Mouse (Mus musculus): ENCODE data around the gene Map6d1. TPM values are rescaled to one million over a fixed set of nuclear protein-coding genes. Genes with fewer than 3 reads are reported as not detected.

Map6d1 gene
- polyA plus RNA-seq (2011; ENCODE audit: insufficient read depth, insufficient read length, low replicate concordance, missing spikeins), result not detected in 2 replicates

DNA sequence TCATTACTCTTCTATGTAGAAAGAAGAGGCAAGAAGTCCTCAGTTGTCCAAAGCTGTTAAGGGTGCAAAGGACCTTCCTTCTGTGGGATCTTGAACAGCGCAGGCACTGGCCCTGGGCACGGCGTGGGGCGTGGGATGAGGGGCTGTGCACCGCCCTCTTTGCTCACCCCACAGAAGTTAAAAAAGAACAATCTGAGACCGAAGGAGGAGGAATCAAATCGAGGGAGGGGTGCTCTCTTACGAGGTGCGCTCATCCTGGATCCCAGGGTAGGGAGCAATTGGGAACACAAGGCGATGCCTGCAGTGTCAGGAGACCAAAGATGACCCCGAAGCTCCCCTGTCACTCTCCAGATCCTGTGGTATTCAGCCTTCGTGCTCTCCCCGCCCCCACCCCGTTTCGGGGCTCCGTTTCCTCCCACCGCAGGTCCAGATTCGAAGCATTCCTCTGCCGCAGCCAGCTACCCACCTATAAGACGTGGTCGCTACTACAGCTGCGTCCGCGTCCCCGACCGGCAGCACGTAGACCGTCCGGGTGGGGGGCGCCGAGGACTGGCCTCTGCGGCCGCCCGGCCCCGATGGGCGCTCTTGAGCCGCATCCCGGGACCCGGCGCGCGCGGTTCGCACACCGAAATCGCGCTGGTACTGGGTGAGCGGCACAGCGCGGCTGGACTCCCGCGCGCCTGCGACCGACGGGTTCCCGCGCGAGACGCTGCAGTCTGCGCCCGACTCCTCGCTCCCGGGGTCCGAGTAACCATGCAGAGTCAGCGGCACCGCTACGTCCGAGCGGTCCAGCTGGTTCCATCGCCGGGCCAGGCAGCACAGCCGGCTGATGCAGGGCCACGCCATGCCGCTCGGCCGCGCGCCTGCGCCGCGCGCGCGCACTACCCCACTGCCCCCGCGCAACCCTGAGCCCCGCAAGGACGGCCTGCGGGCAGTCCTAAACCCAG lies at the start of gene Map6d1:
Gene Map6d1, minus strand, starts transcription at position 891 of the 947 bp plus-strand sequence.
- no peak within 1 kb of the TSS for H3K27ac ChIP-seq (ENCODE audit: control insufficient read depth, insufficient read depth, low read depth, low read length, poor library complexity)
- 2% methylated on average over 90 of the region's 90 CpGs for WGBS
- peak within 1 kb of the TSS; percentile 32 for H3K4me3 ChIP-seq (replicated peaks; ENCODE audit: control insufficient read depth, low read depth, low read length)
- no peaks in the 10 kb centered on the region; the same call in 1 of the 2 replicates for H3K4me1 ChIP-seq (ENCODE audit: control insufficient read depth, insufficient read depth, low read length)
- TF ChIP-seq CTCF (IDR thresholded peaks at IDR 0.05; ENCODE audit: control insufficient read depth, insufficient read depth, low read length), result no peak
- no peak; the same call in 1 of the 2 replicates for TF ChIP-seq POLR2A (IDR thresholded peaks at IDR 0.05; ENCODE audit: borderline replicate concordance, control insufficient read depth, low read depth, low read length)

DNA sequence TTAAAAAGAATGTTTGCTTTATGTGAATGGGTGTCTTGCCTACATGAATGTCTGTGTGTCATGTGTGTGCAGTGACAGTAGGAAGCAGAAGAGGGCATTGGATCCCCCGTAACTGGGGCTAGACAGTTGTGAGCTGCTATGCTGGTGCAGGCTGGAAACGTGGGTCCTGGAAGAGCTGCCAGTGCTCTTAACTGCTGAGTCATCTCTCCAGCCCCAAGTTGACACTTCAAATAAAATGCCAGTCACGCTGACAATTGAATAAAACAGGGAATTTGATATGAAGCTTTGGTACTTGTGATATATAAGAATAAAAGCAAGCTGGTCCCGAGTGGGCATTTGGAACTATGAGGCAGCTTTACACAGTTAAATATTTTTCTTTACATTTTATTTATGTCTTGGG lies 39.1 kb upstream of the Map6d1 start:
- TF ChIP-seq CTCF (IDR thresholded peaks at IDR 0.05; ENCODE audit: control insufficient read depth, insufficient read depth, low read length) (no peak), POLR2A (IDR thresholded peaks at IDR 0.05; ENCODE audit: borderline replicate concordance, control insufficient read depth, low read depth, low read length) (no peak)
- no peak overlapping the region for H3K4me3 ChIP-seq (replicated peaks; ENCODE audit: control insufficient read depth, low read depth, low read length)
- WGBS, result 57% methylated on average over 4 of the region's 4 CpGs
- H3K4me1 ChIP-seq (ENCODE audit: control insufficient read depth, insufficient read depth, low read length), result no peaks in the 10 kb centered on the region
- H3K27ac ChIP-seq (ENCODE audit: control insufficient read depth, insufficient read depth, low read depth, low read length, poor library complexity), result no peak overlapping the region

DNA sequence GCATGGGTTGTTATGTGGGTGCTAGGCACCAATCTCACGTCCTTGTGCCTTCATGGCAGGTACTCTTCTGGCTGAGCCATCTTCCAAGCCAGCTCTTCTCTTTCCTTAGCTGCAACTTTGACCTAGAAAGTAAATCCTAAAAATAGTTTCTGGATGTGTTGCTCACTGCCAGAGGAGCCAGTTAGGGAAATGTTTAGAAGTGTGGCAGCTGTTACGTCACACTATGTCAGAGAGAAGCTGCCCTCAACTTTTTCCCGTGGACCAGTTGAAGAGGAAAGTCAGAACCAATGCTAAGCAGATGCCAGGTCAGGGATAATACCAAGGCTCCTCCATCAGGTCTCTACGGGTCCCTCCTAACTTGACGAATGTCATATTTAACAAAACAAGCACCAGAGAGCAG lies 38.2 kb upstream of the Map6d1 start:
- no peak overlapping the region for H3K27ac ChIP-seq (ENCODE audit: control insufficient read depth, insufficient read depth, low read depth, low read length, poor library complexity)
- no peak for TF ChIP-seq CTCF (IDR thresholded peaks at IDR 0.05; ENCODE audit: control insufficient read depth, insufficient read depth, low read length)
- TF ChIP-seq POLR2A (IDR thresholded peaks at IDR 0.05; ENCODE audit: borderline replicate concordance, control insufficient read depth, low read depth, low read length), result no peak
- no peak overlapping the region for H3K4me3 ChIP-seq (replicated peaks; ENCODE audit: control insufficient read depth, low read depth, low read length)
- 73% methylated on average over 5 of the region's 5 CpGs for WGBS
- H3K4me1 ChIP-seq (ENCODE audit: control insufficient read depth, insufficient read depth, low read length), result no peaks in the 10 kb centered on the region

DNA sequence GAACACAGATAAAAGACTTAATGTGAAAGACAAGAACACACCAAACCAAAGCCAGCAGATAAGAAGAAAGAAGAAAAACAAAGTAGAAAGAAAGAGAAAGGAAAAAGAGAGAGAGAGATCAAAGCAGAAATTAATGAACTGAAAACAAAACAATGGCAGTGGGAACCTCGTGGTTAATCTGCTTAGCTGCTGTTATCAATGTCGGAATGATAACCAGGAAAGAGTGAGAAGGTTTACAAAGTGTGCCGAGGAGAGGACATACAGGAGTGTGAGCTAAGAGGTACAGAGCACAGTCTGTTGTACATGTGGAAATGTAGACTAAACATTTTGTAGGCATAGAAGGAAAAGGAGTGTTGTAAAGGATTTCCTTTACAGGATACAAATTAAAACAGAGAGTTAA lies 31.8 kb upstream of the Map6d1 start:
- 37% methylated on average over 3 of the region's 3 CpGs for WGBS
- no peak overlapping the region for H3K27ac ChIP-seq (ENCODE audit: control insufficient read depth, insufficient read depth, low read depth, low read length, poor library complexity)
- TF ChIP-seq POLR2A (IDR thresholded peaks at IDR 0.05; ENCODE audit: borderline replicate concordance, control insufficient read depth, low read depth, low read length) (no peak), CTCF (IDR thresholded peaks at IDR 0.05; ENCODE audit: control insufficient read depth, insufficient read depth, low read length) (no peak)
- H3K4me1 ChIP-seq (ENCODE audit: control insufficient read depth, insufficient read depth, low read length), result no peaks in the 10 kb centered on the region; the same call in 1 of the 2 replicates
- no peak overlapping the region for H3K4me3 ChIP-seq (replicated peaks; ENCODE audit: control insufficient read depth, low read depth, low read length)

DNA sequence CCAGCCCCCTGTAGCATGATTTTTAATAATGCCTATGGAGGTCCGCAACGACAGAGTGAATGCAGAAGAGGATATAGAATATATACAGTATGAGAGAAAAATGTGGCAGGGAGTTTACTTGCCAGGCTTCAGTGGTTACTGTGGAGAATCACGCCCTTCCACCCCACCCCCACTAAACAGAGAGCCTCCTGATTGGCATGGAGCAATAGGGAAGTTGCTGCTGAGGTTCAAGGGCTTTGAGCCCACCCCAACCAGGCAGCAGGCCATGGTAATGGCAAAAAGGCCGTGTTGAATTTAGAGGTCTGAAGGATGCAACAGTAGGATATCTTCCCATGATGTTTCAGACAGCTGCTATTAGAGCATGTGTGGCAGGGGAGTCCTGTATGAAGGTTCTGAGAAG lies 30.2 kb upstream of the Map6d1 start:
- WGBS, result 32% methylated on average over 4 of the region's 4 CpGs
- no peaks in the 10 kb centered on the region; the same call in 1 of the 2 replicates for H3K4me1 ChIP-seq (ENCODE audit: control insufficient read depth, insufficient read depth, low read length)
- TF ChIP-seq POLR2A (IDR thresholded peaks at IDR 0.05; ENCODE audit: borderline replicate concordance, control insufficient read depth, low read depth, low read length), result no peak
- no peak for TF ChIP-seq CTCF (IDR thresholded peaks at IDR 0.05; ENCODE audit: control insufficient read depth, insufficient read depth, low read length)

DNA sequence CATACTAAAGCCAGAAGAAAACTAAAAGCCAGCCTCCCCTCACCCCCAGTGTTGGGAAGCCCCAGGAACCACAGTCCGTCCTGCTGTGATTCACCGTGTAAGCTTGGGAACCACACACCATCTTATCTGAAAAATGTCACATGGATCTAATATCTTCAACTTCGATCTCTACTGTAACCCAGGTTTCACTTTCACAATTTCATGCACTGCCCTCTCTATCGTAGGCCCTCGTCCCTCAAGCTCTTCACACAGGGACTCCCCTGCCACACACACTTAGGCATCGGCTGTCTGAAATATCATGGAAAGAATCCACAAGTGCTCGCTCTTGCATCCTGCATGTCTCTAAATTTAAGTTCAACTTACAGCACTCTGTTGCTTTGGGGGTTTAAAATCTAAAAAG lies 23.9 kb upstream of the Map6d1 start:
- Histone ChIP-seq H3K4me1 (ENCODE audit: control insufficient read depth, insufficient read depth, low read length) (no peaks in the 10 kb centered on the region), H3K4me3 (replicated peaks; ENCODE audit: control insufficient read depth, low read depth, low read length) (no peak overlapping the region), H3K27ac (ENCODE audit: control insufficient read depth, insufficient read depth, low read depth, low read length, poor library complexity) (no peak overlapping the region)
- 21% methylated on average over 7 of the region's 7 CpGs for WGBS
- TF ChIP-seq CTCF (IDR thresholded peaks at IDR 0.05; ENCODE audit: control insufficient read depth, insufficient read depth, low read length) (no peak), POLR2A (IDR thresholded peaks at IDR 0.05; ENCODE audit: borderline replicate concordance, control insufficient read depth, low read depth, low read length) (no peak)

More for the DNA sequence above, 30.2 kb upstream of the Map6d1 start:
- no peak overlapping the region for H3K27ac ChIP-seq (ENCODE audit: control insufficient read depth, insufficient read depth, low read depth, low read length, poor library complexity)
- H3K4me3 ChIP-seq (replicated peaks; ENCODE audit: control insufficient read depth, low read depth, low read length), result no peak overlapping the region

DNA sequence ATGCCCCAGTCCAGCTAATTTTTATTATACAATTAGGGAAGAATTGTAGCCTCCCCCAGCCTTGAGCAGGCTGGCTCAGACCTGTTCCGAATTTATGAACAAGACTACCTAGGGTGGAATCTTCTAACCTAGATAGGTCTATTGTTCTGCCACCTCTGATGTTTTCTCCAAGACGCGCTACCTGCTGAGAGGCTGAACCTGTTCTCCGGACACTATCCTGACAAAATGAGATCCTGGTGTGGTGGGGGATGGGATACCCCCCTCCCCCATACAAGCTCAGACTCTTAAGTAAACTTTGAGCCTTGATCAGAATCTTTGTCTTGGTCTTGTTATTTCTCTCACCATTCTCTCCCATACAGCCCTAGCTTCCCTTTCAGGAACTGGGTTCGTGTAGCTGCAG lies 16.8 kb upstream of the Map6d1 start:
- WGBS, result 84% methylated on average over 5 of the region's 5 CpGs
- no peaks in the 10 kb centered on the region for H3K4me1 ChIP-seq (ENCODE audit: control insufficient read depth, insufficient read depth, low read length)
- H3K4me3 ChIP-seq (replicated peaks; ENCODE audit: control insufficient read depth, low read depth, low read length), result no peak overlapping the region
- TF ChIP-seq POLR2A (IDR thresholded peaks at IDR 0.05; ENCODE audit: borderline replicate concordance, control insufficient read depth, low read depth, low read length) (no peak), CTCF (IDR thresholded peaks at IDR 0.05; ENCODE audit: control insufficient read depth, insufficient read depth, low read length) (no peak)
- H3K27ac ChIP-seq (ENCODE audit: control insufficient read depth, insufficient read depth, low read depth, low read length, poor library complexity), result no peak overlapping the region

DNA sequence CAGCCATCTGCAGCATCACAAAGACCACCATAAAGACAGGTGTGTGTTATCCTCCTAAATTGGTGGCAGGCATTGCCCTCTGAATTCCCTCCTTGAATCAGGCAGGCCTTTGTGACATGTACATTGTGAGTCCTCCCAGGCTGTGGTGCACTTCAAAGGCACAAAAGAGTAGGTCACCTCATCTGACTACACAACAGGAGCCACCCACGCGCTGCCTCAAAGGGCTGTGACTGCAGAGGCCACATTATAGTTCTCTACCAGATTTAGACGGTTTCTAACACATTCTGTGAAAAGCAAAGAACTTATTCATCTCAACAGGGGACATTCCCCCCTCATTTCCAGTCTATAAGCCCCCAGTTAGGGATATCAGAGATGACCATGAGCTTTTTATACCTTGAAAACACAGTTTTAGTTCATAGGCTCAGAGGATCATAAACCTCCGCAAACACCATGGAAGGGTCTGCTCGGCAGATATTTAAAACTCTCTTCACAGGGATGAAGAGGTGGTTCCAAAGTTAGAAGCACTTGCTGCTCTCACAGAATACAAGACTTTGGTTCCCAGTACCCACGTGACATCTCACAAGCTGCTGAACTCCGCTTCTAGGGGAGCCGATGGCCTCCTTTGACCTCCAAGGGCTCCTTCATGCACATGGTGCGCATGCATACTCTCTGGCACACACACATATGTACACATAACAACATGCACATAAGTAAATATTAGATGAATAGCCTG lies 7.5 kb upstream of the Map6d1 start:
- TF ChIP-seq POLR2A (IDR thresholded peaks at IDR 0.05; ENCODE audit: borderline replicate concordance, control insufficient read depth, low read depth, low read length) (no peak), CTCF (IDR thresholded peaks at IDR 0.05; ENCODE audit: control insufficient read depth, insufficient read depth, low read length) (no peak)
- 80% methylated on average over 9 of the region's 9 CpGs for WGBS

More for the DNA sequence above, 7.5 kb upstream of the Map6d1 start:
- Histone ChIP-seq H3K27ac (ENCODE audit: control insufficient read depth, insufficient read depth, low read depth, low read length, poor library complexity) (no peak overlapping the region), H3K4me3 (replicated peaks; ENCODE audit: control insufficient read depth, low read depth, low read length) (no peak overlapping the region), H3K4me1 (ENCODE audit: control insufficient read depth, insufficient read depth, low read length) (no peaks in the 10 kb centered on the region)

Data from bone marrow, adult 2 months (tissue).